Mouse (Mus musculus): ENCODE results near the gene Leng8.

DNA sequence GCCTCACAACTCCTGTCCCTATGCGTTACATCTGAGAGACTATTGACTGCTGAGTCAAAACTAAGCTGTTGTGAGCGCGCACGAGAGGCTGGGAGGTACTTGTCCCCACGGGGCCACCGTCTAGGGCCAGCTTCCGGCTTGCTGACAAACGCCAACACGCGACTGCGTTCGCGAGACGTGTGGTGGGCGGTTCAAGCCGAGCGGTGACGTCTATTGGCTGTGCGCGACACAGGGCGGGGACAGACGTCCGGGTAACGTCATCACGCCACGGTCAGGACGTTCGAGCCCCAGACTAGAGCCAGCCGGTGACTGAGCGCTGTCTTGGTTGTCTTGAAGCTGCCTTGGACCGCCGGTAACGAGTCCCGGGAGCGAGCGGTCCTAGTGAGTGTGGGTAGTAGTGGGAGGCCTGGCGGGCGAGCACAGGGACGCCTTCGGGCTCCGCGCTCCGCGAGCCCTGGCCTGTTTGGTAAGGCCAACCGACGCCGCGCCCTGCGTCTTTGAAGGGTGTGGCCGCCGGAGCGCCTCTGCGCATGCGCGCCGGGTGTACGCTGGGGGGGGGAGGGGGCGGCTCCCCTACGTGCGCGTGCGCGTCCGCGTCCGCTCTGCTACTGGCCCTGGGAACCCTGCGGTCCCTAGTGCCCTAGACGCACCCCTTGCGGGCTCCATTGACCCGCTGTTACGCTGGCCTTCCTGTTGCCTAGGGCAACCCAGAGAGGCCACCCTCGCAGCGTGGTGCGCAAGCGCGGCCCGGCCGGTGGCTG is at the start of gene Leng8:
- TF ChIP-seq CTCF (IDR thresholded peaks at IDR 0.05; ENCODE audit: control insufficient read depth, insufficient read depth, low read length) (no peak), POLR2A (IDR thresholded peaks at IDR 0.05; ENCODE audit: borderline replicate concordance, control insufficient read depth, low read depth, low read length) (peak; percentile 90)
